Mouse (Mus musculus) myocyte (in vitro differentiated cells): ENCODE measurements around the gene Ccdc47.

Experiments used
- MYOG ChIP-seq, 3 experiments: IDR thresholded peaks; one replicate each; pipeline ENCODE4 v1.6.1; 2011; ENCODE audit warnings: control low read depth in 2 of 3, low read depth in 2 of 3, mild to moderate bottlenecking in 2 of 3; ENCODE audit not compliant: insufficient read length in 2 of 3, control insufficient read depth in 1 of 3, insufficient read depth in 1 of 3
- POLR2A ChIP-seq: IDR thresholded peaks from one replicate; pipeline ENCODE4 v1.6.1; 2011; ENCODE audit warnings: low read depth, mild to moderate bottlenecking, control low read depth, moderate library complexity; ENCODE audit not compliant: insufficient read length
- TCF12 ChIP-seq: IDR thresholded peaks from one replicate; pipeline ENCODE4 v1.6.1; 2011; ENCODE audit warnings: mild to moderate bottlenecking, control low read depth; ENCODE audit not compliant: poor library complexity, insufficient read depth, severe bottlenecking

DNA sequence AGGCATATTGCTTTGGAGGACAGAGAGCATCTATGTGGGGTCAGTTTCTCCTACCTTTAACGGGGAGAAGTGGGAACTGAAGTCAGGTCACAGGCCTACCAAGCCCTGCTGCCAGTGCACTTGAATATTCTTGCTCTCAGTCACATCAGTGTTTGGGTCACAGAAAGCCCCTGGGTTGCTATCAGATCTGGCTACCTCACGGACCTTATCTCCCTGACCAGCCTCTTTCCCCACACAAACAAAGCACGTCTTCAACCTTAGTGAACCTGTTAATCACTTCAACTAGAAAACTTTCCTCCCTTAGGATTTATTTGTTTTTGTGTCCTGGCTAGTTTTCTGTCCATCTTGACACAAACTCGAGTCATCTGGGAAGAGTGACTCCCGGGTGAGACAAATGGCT is 39.8 kb downstream of the Ccdc47 start:
- no peak for TF ChIP-seq POLR2A
- TF ChIP-seq TCF12: no peak
- no peak for TF ChIP-seq MYOG (IDR thresholded peaks at IDR 0.05; ENCODE audit: control insufficient read depth in 1 of 3, insufficient read depth in 1 of 3, insufficient read length in 2 of 3, low read depth in 2 of 3)
